Mouse (Mus musculus) midbrain, postnatal 0 days (tissue): ENCODE data around the gene Fam222b. TPM values are rescaled to one million over a fixed set of nuclear protein-coding genes. Genes with fewer than 3 reads are reported as not detected.

Experiments
- ATAC-seq: fragments of 200-750 bp; cut with Nextera tagmentation; 2 replicates; pipeline ENCODE4 v1.8.0; 2017; ENCODE audit warnings: moderate number of reproducible peaks, mild to moderate bottlenecking, moderate TSS enrichment, moderate library complexity; ENCODE audit not compliant: low FRiP score
- DNase-seq: peaks from one replicate; pipeline ENCODE4 v3.0.0-alpha.2; 2015; ENCODE audit warnings: low spot score
- H3K27ac ChIP-seq: fragments of 300-500 bp; sonication (generic); 2 replicates; pipeline ENCODE4 v1.5.1; 2014; ENCODE audit warnings: low read depth, mild to moderate bottlenecking, low read length, mixed read lengths
- H3K27me3 ChIP-seq: fragments of 300-500 bp; sonication (generic); 2 replicates; pipeline ENCODE4 v1.6.1; 2014; ENCODE audit warnings: low read length, control low read depth, mixed read lengths; ENCODE audit not compliant: insufficient read depth
- H3K36me3 ChIP-seq: fragments of 300-500 bp; sonication (generic); 2 replicates; pipeline ENCODE4 v1.6.1; 2014; ENCODE audit warnings: low read length, control low read depth, mixed read lengths; ENCODE audit not compliant: insufficient read depth
- H3K4me1 ChIP-seq: fragments of 300-500 bp; sonication (generic); 2 replicates; pipeline ENCODE4 v1.6.1; 2014; ENCODE audit warnings: mild to moderate bottlenecking, control low read depth, antibody characterized with exemption, low read length, mixed read lengths; ENCODE audit not compliant: insufficient read depth
- H3K4me2 ChIP-seq: fragments of 300-500 bp; sonication (generic); 2 replicates; pipeline ENCODE4 v1.6.1; 2014; ENCODE audit warnings: low read depth, mild to moderate bottlenecking, low read length, mixed read lengths; ENCODE audit not compliant: poor library complexity, severe bottlenecking
- H3K4me3 ChIP-seq: fragments of 300-500 bp; sonication (generic); 2 replicates; pipeline ENCODE4 v1.5.1; 2014; ENCODE audit warnings: low read depth, mild to moderate bottlenecking, low read length, moderate library complexity
- H3K9ac ChIP-seq: fragments of 300-500 bp; sonication (generic); replicated peaks from 2 replicates; pipeline ENCODE4 v1.6.1; 2014; ENCODE audit warnings: mild to moderate bottlenecking, low read length, moderate library complexity, mixed read lengths; ENCODE audit not compliant: poor library complexity, severe bottlenecking
- H3K9me3 ChIP-seq: fragments of 300-500 bp; sonication (generic); 2 replicates; pipeline ENCODE4 v1.6.1; 2016; ENCODE audit warnings: low read length, control low read depth
- CTCF ChIP-seq: IDR thresholded peaks from 2 replicates; pipeline ENCODE4 v1.5.1; 2016; ENCODE audit warnings: antibody characterized with exemption, mild to moderate bottlenecking
- WGBS: fragments of 180-500 bp; shearing (Covaris S2); extraction: QIAGEN DNeasy Blood & Tissue Kit; methylation state at CpG from one replicate; pipeline ENCODE4 v1.1.7; 2014; 5-methylcytosine and 5-hydroxymethylcytosine counted together
- polyA plus RNA-seq: library from polyadenylated mRNA; unstranded; fragments of >200 nt; fragmentation: Nextera tagmentation; extraction: Ambion mirVana; gene quantifications from 2 replicates; pipeline ENCODE4 v1.2.1, GENCODE M21; 2015
- total RNA-seq: library from RNA; depleted of rRNA; stranded (reverse); fragments of >200 nt; gene quantifications from 2 replicates; pipeline ENCODE4 v1.2.3, GENCODE M21; 2014

Fam222b gene
- total and polyA plus RNA-seq, 2 experiments from 2014 or later: 29.1 to 34.5 TPM

GRCm38 (mm10) chr11:78121176-78121575 lies 26.7 kb downstream of the Fam222b start:
- WGBS: 20% methylated on average over 5 of the region's 5 CpGs
- Histone ChIP-seq H3K9ac (no peak overlapping the region), H3K9me3 (no peaks in the 10 kb centered on the region), H3K36me3 (no peaks in the 10 kb centered on the region), H3K4me1 (peaks cover 7% of the 10 kb centered on the region), H3K27me3 (no peaks in the 10 kb centered on the region), H3K27ac (no peak overlapping the region), H3K4me2 (no peak overlapping the region), H3K4me3 (no peak overlapping the region)
- peak; percentile 27 for DNase-seq
- no peak for ATAC-seq
- no peak for TF ChIP-seq CTCF

- no peak for TF ChIP-seq CTCF
- H3K4me2 ChIP-seq: no peak overlapping the region
- no peak overlapping the region for H3K9ac ChIP-seq
- H3K27ac ChIP-seq: no peak overlapping the region
- ATAC-seq: no peak
- H3K36me3 ChIP-seq: no peaks in the 10 kb centered on the region
- H3K4me1 ChIP-seq: 0 out of 2 replicates have a peak, but pooled peaks cover 2% of the 10 kb centered on the region
- H3K27me3 ChIP-seq: no peaks in the 10 kb centered on the region
- no peak for DNase-seq
- no peaks in the 10 kb centered on the region for H3K9me3 ChIP-seq
- no peak overlapping the region for H3K4me3 ChIP-seq
- WGBS: 87% methylated on average over 4 of the region's 4 CpGs
These were observed 28.4 kb downstream of the Fam222b start for GRCm38 (mm10) chr11:78122815-78123214.

- Histone ChIP-seq H3K36me3 (no peaks in the 10 kb centered on the region), H3K27me3 (no peaks in the 10 kb centered on the region), H3K9ac (no peak overlapping the region), H3K9me3 (no peaks in the 10 kb centered on the region), H3K4me1 (no peaks in the 10 kb centered on the region), H3K27ac (no peak overlapping the region), H3K4me3 (no peak overlapping the region), H3K4me2 (no peak overlapping the region)
- ATAC-seq: no peak
- no peak for DNase-seq
- TF ChIP-seq CTCF: no peak
These were observed 29.3 kb downstream of the Fam222b start for GRCm38 (mm10) chr11:78123782-78124181.

- no peaks in the 10 kb centered on the region for H3K36me3 ChIP-seq
- no peak overlapping the region for H3K9ac ChIP-seq
- H3K9me3 ChIP-seq: no peaks in the 10 kb centered on the region
- no peak overlapping the region for H3K27ac ChIP-seq
- ATAC-seq (no peak), DNase-seq (no peak)
- H3K4me3 ChIP-seq: no peak overlapping the region
- H3K4me1 ChIP-seq: no peaks in the 10 kb centered on the region
- H3K27me3 ChIP-seq: no peaks in the 10 kb centered on the region
- no peak for TF ChIP-seq CTCF
- WGBS: 78% methylated on average over 6 of the region's 6 CpGs
- H3K4me2 ChIP-seq: no peak overlapping the region
These were observed 31.2 kb downstream of the Fam222b start for GRCm38 (mm10) chr11:78125691-78126090.

GRCm38 (mm10) chr11:78126739-78127138 lies 32.3 kb downstream of the Fam222b start:
- no peak for DNase-seq
- Histone ChIP-seq H3K27ac (no peak overlapping the region), H3K27me3 (no peaks in the 10 kb centered on the region), H3K4me2 (no peak overlapping the region), H3K36me3 (0 out of 2 replicates have a peak, but pooled peaks cover 3% of the 10 kb centered on the region), H3K4me1 (no peaks in the 10 kb centered on the region), H3K4me3 (no peak overlapping the region), H3K9ac (no peak overlapping the region), H3K9me3 (no peaks in the 10 kb centered on the region)
- TF ChIP-seq CTCF: no peak
- no peak for ATAC-seq
- 89% methylated on average over 4 of the region's 4 CpGs for WGBS

GRCm38 (mm10) chr11:78129458-78129857 lies 35.0 kb downstream of the Fam222b start:
- no peak overlapping the region for H3K4me3 ChIP-seq
- peak; percentile 40 for DNase-seq

More at GRCm38 (mm10) chr11:78129458-78129857, 35.0 kb downstream of the Fam222b start:
- no peaks in the 10 kb centered on the region for H3K9me3 ChIP-seq
- no peak overlapping the region for H3K27ac ChIP-seq
- TF ChIP-seq CTCF: no peak
- no peak for ATAC-seq
- H3K36me3 ChIP-seq: 0 out of 2 replicates have a peak, but pooled peaks cover 3% of the 10 kb centered on the region
- H3K4me2 ChIP-seq: no peak overlapping the region
- WGBS: 79% methylated on average over 8 of the region's 8 CpGs
- H3K9ac ChIP-seq: no peak overlapping the region
- no peaks in the 10 kb centered on the region for H3K27me3 ChIP-seq
- H3K4me1 ChIP-seq: no peaks in the 10 kb centered on the region
